Mouse (Mus musculus) cortical plate, adult 2 months (tissue): ENCODE data around the gene Frmpd1.

ENCODE experiments used
- CTCF ChIP-seq: fragments of 200-500 bp; IDR thresholded peaks from 2 replicates; pipeline ENCODE4 v1.5.1; 2011; ENCODE audit warnings: mild to moderate bottlenecking, control low read depth, low read length; ENCODE audit not compliant: insufficient read depth; ENCODE audit errors: extremely low read depth
- POLR2A ChIP-seq: fragments of 200-500 bp; IDR thresholded peaks from 2 replicates; pipeline ENCODE4 v1.6.1; 2011; ENCODE audit warnings: mild to moderate bottlenecking, low read length, control low read depth; ENCODE audit not compliant: insufficient read depth; ENCODE audit errors: extremely low read depth

GRCm38 (mm10) chr4:45287906-45288305 is 103.2 kb downstream of the Frmpd1 start:
- TF ChIP-seq POLR2A (no peak), CTCF (no peak)
